Mouse (Mus musculus): Measurements from ENCODE around the gene Dand5.

Dand5 gene

GRCm38 (mm10) chr8:84809109-84809940 lies 13.3 kb downstream of the Dand5 start:
- intact Hi-C loops (cut with DNase I): loop anchor here (5.0 kb wide), 1 partner anchor 52 kb away; no protein-coding TSS in a partner anchor

- intact Hi-C loops (cut with DNase I): loop anchor here (5.0 kb wide), 1 partner anchor 49 kb away; no protein-coding TSS in a partner anchor
Observed at GRCm38 (mm10) chr8:84806031-84806430, 16.6 kb downstream of the Dand5 start.

- intact Hi-C loops (cut with DNase I): no loop called here
Observed at GRCm38 (mm10) chr8:84799999-84800831, 22.4 kb downstream of the Dand5 start, which contains the start of gene Nfix. TSS of gene Nfix (minus strand) at chr8:84800344.

- intact Hi-C loops (cut with DNase I): no loop called here
Observed at GRCm38 (mm10) chr8:84799136-84799931, 23.3 kb downstream of the Dand5 start.

GRCm38 (mm10) chr8:84798446-84799135 lies 24.0 kb downstream of the Dand5 start:
- intact Hi-C loops (cut with DNase I): no loop called here

GRCm38 (mm10) chr8:84797971-84798370 lies 24.7 kb downstream of the Dand5 start:
- intact Hi-C loops (cut with DNase I): no loop called here

- intact Hi-C loops (cut with DNase I): no loop called here
Observed at GRCm38 (mm10) chr8:84797256-84797797, 25.3 kb downstream of the Dand5 start.

GRCm38 (mm10) chr8:84794486-84794885 lies 28.1 kb downstream of the Dand5 start:
- intact Hi-C loops (cut with DNase I): no loop called here

GRCm38 (mm10) chr8:84793791-84794485 lies 28.7 kb downstream of the Dand5 start:
- intact Hi-C loops (cut with DNase I): no loop called here

- intact Hi-C loops (cut with DNase I): no loop called here
Observed at GRCm38 (mm10) chr8:84793134-84793533, 29.5 kb downstream of the Dand5 start.

GRCm38 (mm10) chr8:84792429-84792947 lies 30.1 kb downstream of the Dand5 start:
- intact Hi-C loops (cut with DNase I): no loop called here

GRCm38 (mm10) chr8:84790537-84790936 lies 32.1 kb downstream of the Dand5 start:
- intact Hi-C loops (cut with DNase I): no loop called here

- intact Hi-C loops (cut with DNase I): no loop called here
Observed at GRCm38 (mm10) chr8:84789855-84790486, 32.7 kb downstream of the Dand5 start.

GRCm38 (mm10) chr8:84789345-84789744 lies 33.3 kb downstream of the Dand5 start:
- intact Hi-C loops (cut with DNase I): no loop called here

GRCm38 (mm10) chr8:84788896-84789295 lies 33.7 kb downstream of the Dand5 start:
- intact Hi-C loops (cut with DNase I): no loop called here

GRCm38 (mm10) chr8:84787523-84788302 lies 34.9 kb downstream of the Dand5 start:
- intact Hi-C loops (cut with DNase I): no loop called here

- intact Hi-C loops (cut with DNase I): no loop called here
Observed at GRCm38 (mm10) chr8:84786801-84787467, 35.7 kb downstream of the Dand5 start.
